Mouse (Mus musculus) kidney, adult 18-20 months (tissue): Measurements from ENCODE around the gene Ephx3.
"Not testable (repeated sequence)": the region's sequence is repeated elsewhere in the genome, so short reads cannot be mapped to it uniquely, and the experiment has no call there.

Experiments used
- DNase-seq: peaks from one replicate; pipeline ENCODE4 v3.0.0; 2021

Gene Ephx3

DNA sequence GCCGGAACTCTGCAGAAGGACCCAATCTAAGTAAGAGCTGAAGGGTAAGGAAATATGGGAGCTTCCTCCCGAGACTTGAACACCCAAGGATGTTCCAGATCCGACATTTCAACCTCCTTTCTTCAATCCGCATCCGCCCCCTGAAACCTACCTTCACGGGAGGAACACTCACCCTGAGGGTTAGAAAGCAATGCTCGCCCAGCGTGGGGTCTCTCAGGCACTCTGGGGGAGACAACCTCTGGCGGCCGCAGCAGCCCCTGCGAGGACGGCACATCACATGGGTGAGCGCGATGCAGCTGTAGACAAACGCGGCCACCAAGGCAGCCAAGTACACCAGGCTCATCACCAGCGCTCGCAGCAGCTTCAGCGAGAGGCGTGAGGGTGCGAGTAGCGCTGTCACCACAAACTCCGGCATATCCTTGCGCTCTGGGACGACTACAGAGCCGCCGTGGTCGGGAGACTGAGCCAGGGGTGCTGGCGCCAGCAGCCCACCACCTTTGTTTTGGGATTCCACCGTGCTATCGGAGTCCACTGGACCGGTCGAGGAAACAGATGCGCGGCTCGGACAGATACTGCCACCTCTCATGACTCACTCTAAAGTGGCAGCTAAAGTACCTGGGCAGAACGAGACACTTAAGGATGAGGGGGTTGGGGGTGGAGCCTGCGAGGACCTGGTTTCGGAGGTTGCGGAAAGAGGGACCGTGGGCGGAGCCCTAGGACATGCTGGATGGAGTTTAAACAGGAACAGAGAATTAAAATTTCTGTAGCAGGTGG, at the start of gene Ephx3:
Gene Ephx3 (minus strand): TSS at position 687 of the 774 bp plus-strand sequence.
- no peak for DNase-seq

- DNase-seq, result no peak
Measured at GRCm38 (mm10) chr17:32238589-32238988, 49.2 kb upstream of the Ephx3 start.

- peak; percentile 44 for DNase-seq
Measured at GRCm38 (mm10) chr17:32235534-32236191, 46.3 kb upstream of the Ephx3 start.

DNA sequence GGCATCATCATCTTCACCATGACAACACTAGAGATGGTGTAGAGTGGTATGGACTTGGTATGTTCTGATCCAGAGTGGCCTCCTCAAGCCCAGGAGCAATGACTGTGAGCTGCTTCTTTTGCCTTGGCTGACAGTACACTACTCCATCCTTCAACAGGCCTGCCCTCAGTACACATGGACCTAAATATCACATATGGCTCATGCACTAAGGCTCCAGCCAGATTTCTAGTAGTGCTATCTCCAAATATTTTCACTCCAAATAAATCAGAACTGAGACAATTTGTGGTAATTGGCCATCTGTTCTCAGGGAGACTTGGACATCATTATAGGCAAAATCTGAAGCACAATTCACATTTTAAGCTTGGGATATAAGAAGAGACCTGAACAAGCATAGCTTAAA, 43.8 kb upstream of the Ephx3 start:
- DNase-seq, result no peak

DNA sequence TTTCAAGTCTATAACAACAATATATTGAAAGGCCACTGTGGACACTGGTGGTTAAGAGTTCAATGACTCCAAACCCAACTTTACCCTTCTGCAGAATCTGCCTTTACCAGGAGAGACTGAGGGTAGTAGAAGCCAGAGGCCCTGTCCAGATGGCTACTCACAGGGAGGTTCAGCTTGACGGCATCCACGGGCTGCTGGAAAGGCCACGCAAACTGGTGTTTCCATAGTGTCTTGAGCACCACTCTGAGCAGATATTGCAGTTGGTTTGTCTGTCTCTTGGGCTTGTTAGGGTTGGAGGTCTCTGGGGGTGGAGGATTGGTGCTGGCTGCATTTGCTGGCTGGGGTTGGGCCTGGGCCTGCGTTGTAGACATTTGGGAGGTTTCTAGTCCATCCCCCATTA, 39.9 kb upstream of the Ephx3 start:
- DNase-seq, result no peak

- no peak for DNase-seq
Measured at GRCm38 (mm10) chr17:32220873-32221272, 31.5 kb upstream of the Ephx3 start.

GRCm38 (mm10) chr17:32215587-32215986, 26.2 kb upstream of the Ephx3 start:
- not testable (repeated sequence) for DNase-seq

DNA sequence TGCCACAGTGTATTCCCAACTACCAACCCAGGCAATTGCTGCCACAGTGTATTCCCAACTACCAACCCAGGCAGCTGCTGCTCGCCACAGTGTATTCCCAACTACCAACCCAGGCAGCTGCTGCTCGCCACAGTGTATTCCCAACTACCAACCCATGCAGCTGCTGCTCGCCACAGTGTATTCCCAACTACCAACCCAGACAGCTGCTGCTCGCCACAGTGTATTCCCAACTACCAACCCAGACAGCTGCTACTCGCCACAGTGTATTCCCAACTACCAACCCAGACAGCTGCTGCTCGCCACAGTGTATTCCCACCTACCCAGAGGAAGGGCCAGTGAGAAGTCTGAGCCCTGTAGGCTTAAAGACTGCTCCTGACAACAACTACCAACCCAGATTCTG, 22.2 kb upstream of the Ephx3 start:
- DNase-seq, result not testable (repeated sequence)

GRCm38 (mm10) chr17:32209752-32210151, 20.4 kb upstream of the Ephx3 start:
- peak; percentile 63 for DNase-seq

- DNase-seq, result no peak
Measured at GRCm38 (mm10) chr17:32209144-32209543, 19.8 kb upstream of the Ephx3 start.

DNA sequence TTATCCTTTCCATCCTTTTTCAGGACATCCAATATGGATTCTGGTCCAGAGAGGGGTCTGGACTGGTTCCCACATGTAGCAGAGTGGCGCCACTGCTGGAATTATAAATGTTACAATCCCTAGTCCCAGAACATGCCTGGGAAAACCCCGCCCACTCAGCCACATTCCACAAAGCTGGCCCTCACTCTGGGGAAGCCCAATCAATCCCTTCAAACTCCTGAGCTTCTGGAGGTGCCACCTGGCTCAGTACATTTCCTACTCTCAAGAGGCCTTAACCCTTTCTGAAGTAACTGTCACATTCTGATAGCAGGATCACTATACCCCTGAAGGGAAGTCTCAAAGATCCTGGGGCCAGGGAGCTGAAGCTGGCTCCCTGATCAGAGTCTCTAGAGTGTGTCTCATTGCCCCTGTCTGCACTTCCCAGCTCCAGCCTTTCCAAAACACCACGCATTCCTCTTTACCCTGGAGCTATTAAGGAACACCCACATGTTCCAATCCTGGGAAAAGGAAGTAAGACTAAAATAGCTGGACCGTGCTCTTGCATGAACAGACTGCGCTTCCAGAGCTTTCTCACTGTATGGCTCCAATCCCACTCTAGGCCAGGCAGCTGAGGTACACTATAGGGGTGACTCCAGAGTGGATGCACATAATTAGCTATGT, 18.4 kb upstream of the Ephx3 start:
- DNase-seq, result peak; percentile 47

- DNase-seq, result no peak
Measured at GRCm38 (mm10) chr17:32205345-32205744, 16.0 kb upstream of the Ephx3 start.

DNA sequence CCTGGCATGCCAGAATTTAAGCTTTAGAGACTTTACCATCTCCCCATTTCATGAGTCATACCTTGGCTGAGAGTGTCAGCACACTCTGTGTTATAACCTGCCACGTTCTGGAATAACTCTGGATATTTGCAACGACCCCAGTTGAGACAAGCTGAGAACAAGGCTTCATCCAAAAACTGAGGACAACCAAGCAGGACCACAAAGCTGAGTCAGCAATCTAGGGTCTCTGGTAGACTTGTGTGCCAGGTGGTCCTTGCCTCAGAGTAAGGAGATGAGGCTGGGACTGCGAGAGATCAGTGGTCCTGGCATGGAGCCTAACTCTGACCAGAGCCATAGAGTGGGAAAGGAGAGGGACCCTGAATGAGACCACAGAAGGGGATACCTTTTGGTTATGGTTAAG, 13.6 kb upstream of the Ephx3 start:
- no peak for DNase-seq

- no peak for DNase-seq
Measured at GRCm38 (mm10) chr17:32201086-32201485, 11.7 kb upstream of the Ephx3 start.

DNA sequence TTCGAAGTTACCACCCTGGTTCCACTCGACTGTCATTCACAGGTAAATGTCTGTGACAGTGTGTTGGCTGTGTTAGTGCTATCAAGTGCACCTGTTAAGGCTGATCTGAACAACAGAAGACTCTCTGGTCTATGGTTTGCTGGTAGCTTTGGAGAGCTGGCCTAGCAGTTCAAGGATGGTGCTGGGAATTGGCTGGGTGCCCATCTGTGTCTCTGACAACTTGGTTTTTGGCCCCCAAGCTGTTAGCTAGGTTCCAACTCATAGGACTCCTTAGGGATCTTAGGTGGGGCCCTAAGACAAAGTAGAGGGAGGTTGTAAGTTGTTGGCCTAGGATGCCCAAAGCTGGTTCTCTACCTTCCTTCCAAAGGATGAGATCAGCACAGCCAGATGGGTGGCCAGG, 10.4 kb upstream of the Ephx3 start:
- DNase-seq, result no peak

DNA sequence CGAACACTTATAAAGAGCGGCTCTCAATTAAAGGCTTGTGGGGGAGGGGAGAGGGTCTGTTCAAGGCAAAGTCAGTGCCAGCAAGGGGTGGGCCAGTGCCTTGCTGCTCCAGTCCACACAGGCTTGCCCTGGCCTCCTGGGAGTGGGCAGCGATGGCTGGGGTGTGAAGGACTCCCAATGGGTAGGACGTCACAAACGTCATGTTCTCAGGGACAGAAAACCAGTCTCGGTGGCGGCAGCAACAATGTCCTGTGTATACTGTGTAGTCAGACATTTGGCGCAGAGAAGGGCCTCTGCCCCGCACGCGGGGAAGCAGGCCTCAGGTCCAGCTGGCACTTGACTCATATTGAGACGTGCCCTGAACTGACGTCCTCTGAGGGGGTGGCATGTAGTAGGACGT, 7.8 kb upstream of the Ephx3 start:
- no peak for DNase-seq

GRCm38 (mm10) chr17:32195725-32196124, 6.4 kb upstream of the Ephx3 start:
- DNase-seq, result no peak

DNA sequence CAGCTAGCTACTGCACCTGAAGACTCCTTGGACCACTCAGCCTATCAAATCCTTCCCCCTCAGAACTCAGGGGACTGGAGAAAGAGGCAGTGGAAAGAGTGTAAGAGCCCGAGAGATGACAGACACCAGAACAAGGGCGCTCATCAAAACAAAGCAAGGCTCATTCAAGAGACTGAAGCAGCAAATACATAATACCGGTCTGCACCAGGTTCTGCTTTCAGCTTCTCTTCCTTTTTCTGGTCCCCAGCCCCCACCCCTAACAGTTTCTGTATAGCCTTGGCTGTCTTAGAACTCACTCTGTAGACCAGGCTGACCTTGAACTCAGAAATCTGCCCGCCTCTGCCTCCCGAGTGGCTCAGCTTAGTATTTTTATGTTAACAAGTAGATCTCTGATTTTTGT, 3.7 kb upstream of the Ephx3 start:
- DNase-seq, result no peak

DNA sequence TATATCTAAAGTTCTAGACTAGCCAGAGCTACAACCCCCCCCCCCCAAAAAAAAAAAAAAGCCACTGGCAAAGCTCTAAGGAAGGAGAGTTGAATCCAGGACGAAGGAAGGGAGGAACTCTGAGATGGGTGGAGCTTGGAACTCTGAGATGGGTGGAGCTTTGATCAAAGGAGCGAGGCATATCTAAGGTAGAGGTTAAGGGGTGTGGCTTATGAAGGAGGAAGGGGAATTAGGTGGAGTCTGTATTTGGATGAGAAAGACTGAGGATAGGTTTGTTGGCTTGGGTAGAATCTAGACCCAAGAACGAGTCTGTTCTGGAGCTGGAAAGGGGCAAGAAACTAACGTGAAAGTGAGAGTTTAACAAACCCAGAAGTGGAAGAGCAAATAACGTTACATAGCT, 501 bp upstream of the Ephx3 start:
- DNase-seq, result no peak

DNA sequence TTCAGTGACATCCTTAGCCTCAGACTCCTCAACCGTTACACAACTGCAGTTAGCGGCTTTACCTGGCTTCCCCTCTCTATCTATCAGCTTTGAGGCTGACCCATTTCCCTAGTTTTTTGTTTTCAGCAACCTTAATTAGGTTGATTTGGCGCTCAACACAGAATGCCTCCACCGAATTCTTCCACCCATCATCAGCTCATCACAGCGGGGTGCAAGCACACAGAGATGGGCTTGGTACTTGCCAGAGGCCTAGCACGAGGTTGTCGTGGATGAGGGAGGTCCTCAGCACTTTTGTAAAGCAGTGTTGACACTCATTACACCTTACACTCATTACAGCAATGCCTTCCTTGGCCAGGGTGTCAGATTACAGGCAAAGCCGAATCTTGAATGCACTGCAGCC, 6.3 kb downstream of the Ephx3 start:
- no peak for DNase-seq

GRCm38 (mm10) chr17:32179621-32180491, 9.5 kb downstream of the Ephx3 start:
- DNase-seq, result no peak

DNA sequence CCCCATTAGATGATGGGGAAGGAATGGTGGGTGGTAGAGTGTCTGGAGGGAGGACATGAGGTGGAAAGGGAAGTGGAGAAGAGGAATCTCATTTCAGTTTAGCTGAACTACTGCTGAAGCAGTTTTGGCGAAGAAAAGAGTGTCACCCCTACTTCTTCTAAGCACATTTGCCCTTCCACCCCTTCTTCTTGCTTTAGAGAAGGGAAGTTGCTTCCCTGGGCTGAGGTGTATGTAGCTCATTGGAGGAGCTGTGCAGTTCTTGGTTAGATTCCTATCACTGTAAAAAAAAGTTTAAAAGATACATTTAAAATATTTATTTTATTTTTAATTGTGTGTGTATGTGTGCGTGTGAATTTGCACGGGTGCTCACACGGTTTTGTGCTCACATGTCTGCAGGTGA, 12.4 kb downstream of the Ephx3 start:
- no peak for DNase-seq

GRCm38 (mm10) chr17:32173166-32173565, 16.2 kb downstream of the Ephx3 start:
- peak; percentile 54 for DNase-seq
